Mouse (Mus musculus): ENCODE measurements around the gene Pth1r. TPM values are rescaled to one million over a fixed set of nuclear protein-coding genes. Genes with fewer than 3 reads are reported as not detected.
A peak's percentile ranks its signal among the peaks of the same experiment; 100 is the strongest.

The Pth1r gene
- total RNA-seq, 2 experiments from 2014 or later: 0.92 TPM; not detected in 1

DNA sequence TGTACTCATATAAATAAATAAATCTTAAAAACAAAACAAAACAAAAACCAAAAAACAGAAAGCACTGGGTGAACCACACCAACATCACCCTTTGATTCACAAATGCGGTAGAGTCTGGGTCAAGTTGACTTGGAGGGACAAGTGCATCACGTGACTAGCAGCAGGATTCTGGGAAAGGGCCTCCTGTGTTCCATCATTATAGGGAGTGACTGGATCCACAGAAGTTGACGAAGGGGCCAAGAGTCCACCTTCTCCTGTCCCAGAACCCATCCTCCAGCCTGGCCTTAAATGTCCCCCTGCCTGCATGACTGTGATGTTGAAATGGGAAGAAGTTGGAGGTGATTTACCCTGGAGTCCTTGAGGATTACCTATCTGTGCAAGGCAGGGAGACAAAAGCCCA, 28.1 kb downstream of the Pth1r start:
- no peak for ATAC-seq (replicated peaks; ENCODE audit: poor library complexity)

DNA sequence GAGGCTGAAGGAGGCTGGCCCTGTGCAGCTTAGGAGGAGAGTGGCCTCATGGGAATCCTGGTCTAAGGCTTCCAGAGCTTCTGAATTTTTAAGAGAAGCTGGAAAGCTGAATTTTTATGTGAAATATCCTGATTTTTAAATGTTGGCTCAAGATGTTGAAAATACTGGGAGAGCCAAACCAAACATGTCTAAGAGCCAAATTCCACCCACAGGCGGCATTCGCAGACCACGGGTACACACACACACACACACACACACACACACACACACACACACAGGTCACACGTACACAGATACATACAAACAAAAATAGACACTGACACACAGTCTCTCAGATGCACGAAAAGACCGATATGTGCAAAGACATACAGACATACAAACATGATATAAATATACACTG, 28.9 kb downstream of the Pth1r start:
- no peak for ATAC-seq (replicated peaks; ENCODE audit: poor library complexity)

DNA sequence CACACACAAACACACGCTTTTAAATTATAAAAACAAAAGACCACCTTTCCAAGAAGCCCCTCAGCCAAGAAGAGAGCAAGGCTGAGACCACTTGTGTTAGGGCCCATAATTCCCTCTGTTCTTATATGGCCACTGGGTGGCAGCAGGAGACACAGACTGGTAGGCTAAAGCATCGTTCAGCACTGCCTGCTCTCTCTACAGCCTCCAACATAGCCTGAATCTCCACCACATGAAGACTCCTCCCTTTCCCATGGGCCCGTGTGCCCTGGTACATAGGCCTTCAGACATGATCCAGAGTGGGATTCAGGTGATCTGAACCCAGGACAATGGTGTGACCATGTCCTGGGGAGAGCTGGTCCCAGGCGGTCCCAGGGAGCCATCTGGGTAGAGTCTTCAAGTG, 30.2 kb downstream of the Pth1r start:
- ATAC-seq (replicated peaks; ENCODE audit: poor library complexity): peak; percentile 94

DNA sequence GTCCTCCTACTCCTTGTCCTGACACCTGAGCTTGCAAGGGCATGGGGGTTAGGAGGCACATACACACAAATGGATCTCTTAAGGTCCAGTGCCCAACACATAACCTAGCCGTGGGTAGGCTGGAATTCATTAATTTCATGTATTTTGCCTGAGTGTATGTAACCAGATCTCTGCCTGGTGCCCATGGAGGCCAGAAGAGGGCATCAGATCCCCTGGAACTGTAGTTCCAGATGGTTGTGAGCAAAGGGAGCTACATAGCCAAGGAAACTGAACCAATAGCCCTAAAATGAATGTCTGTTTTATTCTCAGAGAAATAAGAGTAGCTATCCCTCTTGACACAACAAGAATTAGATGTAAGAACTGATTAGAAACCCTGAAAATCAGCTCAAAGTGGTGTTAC, 31.5 kb downstream of the Pth1r start:
- ATAC-seq (replicated peaks; ENCODE audit: poor library complexity): no peak

DNA sequence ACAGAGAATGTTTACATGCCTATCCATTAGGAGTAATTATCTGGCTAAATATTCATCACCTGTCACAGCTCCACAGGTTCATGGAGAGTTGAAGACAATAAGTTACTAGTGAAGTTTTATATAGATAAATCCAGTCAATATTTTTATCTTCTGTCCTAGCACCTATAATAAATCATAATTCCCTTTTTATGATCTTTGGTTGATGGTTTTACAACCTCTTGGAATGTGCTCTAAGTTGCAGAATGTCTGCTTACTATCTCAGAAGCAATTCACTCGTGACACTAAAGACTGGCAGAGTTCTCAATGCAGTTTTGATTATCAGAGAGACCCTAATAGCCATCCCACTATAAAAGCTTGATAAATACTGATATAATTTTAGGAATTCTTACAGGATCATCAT, 33.6 kb downstream of the Pth1r start:
- no peak for ATAC-seq (replicated peaks; ENCODE audit: poor library complexity)

DNA sequence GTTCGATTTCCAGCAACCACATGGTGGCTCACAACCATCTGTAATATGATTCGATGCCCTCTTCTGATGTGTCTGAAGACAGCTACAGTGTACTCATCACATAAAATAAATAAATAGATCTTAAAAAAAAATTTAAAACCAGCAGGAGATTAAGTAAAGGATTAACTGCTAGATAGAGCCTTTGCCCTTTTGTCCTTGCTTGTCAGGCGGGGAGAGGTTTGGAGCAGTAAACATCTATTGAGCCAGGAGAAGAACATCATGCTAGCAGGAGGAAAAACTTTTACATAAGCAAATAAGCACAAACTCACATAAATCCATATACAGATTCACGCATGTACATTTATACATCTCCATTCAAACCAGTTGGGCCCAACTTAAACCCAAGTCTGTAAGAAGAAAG, 34.4 kb downstream of the Pth1r start:
- ATAC-seq (replicated peaks; ENCODE audit: poor library complexity): no peak

DNA sequence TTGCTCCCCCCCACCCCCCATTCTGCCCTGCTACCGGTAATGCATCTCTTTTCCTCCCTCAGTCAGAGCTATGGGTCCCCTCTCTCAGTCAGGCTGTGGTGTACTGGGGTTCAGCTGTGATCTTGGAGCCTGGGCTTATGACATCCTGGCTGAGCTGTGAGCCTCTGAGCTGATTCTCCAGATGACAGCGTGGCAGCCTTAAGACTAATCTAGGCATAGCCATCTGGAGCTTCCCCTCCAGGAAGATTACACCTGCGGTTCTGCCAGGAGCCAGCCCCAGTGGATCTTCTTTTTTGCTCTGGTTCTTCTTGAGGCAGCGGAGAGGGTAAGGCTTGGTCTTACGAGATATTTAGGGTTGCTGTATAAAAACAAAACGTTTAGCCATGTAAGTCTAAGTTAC, 34.9 kb downstream of the Pth1r start:
- ATAC-seq (replicated peaks; ENCODE audit: poor library complexity): no peak

DNA sequence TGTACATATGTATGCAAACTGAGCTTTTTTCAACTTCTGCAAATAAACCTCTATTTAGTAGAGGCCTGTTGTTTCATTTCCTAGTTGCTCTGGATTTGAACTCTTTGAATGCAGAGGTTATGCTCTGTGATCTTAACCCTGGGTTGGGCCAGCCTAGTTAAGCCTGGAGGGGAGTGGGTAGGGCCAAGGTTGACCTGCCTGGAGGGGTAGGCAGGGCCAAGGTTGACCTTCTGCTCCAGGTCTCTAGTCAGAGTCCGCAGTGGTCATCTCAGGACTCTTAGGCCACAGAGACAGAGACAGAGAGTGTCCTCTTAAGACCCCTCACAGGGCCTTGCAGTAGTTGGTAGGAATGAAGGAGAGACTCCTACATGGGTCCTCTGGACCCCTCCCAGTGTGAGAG, 35.4 kb downstream of the Pth1r start:
- no peak for ATAC-seq (replicated peaks; ENCODE audit: poor library complexity)

DNA sequence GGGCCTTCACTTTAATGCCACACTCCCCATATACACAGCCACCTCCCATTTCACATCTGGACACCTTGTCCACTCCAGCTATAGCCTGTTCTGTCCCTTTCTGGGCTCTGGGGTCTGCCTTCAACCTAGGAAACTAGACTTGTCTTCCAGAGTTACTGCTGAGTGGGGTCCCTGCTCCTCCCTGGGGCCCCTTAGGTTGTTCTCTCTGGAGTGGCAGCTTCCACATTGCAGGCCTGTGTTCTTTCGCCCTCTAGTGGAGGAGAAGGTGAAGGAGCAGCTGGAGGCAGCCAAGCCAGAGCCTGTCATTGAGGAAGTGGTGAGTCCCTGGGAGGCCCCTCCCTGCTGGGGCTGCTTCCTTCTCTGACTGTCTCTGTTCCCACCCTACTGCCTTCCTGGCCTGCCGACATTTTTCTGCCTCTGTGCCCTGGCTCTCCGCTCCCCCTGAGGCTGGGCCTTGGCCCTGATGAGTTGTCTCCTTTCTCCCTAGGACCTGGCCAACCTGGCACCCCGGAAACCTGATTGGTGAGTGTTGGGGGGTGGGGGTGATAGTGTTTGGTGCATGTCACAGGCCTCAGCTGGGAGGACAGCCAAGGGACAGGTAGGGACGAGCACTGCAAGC, 37.2 kb downstream of the Pth1r start:
- peak; percentile 93 for ATAC-seq (replicated peaks; ENCODE audit: poor library complexity)

DNA sequence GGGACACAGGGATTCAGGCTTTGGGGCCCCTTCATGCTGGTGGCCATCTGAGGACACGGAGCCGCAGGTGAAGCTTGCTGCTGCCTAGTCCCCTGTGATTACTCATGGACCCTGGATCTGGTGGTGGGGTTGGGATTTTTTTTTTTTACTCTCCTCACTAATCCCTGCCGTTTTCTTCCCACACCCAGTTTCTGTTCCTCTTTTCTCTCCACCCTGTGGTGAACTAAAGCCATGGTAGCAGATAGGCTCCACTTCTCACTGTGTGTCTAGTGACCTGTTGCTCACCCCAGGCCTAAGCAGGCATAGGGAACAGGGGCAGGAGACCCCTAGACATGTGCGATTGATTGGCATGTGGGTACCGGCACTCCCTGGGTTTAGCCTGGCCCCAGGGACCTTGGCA, 40.2 kb downstream of the Pth1r start:
- peak; percentile 70 for ATAC-seq (replicated peaks; ENCODE audit: poor library complexity)

DNA sequence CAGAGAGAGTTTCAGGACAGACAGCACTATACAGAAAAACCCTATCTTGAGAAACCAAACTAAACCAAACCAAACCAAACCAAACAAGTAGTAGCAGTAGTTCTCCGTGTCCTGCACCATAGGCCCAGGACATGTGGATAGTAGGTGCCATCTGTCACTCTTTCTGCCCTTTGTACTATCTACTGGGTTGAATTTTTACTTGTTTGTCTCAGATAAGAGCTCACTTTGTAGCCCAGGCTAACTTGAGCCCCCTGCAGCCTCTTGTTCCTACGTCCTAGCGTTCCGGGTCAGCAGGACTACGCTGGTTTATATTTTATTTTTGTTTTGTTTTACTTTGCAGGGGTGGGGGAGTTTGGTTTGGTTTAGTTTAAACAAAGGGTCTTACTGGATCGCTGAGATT, 43.0 kb downstream of the Pth1r start:
- no peak for ATAC-seq (replicated peaks; ENCODE audit: poor library complexity)

DNA sequence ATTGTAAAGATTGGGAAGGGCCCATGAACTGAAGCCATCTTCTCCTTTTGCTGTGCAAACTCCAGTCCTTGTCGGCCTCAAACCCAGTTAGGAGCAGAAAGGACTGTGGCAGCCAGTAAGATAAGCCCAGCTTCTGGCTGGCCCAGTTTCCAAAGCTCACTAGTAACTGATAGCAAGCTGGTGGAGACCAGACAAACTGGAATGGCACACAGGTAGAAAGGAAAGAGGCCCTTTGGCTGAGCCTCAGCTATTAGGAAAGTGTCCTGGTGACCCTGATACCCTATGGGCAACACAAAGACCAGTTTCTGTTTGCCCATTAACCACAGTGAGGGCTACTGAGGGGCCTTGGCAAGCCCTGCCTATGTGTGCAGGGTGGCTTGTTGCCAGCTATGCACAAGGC, 44.1 kb downstream of the Pth1r start:
- ATAC-seq (replicated peaks; ENCODE audit: poor library complexity): no peak

DNA sequence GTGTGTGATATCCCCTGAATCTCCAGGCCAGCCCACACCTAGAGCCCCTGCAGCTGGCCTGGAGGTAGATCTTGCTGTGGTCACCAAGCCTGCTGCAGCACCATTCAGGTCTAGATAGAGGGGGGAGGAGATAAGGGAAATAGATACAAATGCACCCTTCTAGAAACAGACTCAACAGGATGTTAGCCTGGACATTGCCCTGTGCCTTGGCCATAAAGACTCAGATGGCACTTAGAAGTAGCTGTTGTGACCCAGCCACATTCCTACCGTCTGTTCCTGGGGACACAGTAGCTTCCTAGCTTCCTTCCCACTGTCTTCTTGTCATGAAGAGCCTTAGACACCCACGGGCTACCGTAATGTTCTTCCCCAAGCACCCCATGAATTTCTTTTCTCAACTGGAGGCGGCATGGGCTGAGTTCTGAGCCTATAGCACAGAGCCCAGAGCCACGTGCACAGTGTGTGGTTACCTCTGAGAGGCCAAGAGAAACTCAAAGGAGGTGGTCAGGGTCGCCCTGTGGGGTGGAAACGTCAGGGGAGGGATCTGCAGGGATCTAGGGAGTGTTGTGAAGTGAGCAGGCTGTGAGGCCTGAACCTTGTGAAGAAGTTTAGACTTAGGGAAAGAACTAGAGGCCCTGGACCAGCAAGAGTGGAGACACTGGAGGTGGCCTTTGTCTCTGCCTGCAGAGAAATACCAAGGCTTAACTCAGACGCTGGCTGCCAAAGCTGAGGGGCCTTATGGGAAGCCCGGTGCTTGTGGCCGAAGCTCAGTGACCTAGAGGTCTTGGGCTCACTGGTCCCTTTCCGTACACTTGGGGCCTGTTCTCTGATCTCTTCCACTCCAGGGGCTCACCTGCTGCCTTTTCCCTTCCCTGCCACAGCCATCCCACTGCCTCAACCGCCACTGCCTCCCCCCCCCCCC, 45.6 kb downstream of the Pth1r start:
- ATAC-seq (replicated peaks; ENCODE audit: poor library complexity): no peak

DNA sequence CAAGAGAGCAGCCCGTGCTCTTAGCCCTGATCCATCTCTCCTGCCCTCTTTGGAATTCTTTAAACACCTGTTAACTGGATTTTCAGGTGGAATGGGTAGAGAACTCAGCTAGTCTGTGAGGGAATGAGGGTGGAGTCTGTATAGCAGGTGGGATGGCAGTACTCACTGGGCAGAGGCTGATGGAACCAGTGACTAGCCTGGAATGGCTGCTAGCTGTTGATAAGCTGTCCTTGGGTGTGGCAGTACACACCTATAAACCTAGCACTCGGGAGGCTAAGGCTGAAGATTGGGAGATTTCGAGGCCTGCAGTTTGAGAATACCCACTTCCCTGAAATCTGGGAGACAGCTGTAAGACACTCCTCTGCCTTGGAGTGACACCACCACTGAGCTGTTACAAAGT, 47.4 kb downstream of the Pth1r start:
- peak; percentile 27; the same call in 1 of the 2 replicates for ATAC-seq (replicated peaks; ENCODE audit: poor library complexity)

DNA sequence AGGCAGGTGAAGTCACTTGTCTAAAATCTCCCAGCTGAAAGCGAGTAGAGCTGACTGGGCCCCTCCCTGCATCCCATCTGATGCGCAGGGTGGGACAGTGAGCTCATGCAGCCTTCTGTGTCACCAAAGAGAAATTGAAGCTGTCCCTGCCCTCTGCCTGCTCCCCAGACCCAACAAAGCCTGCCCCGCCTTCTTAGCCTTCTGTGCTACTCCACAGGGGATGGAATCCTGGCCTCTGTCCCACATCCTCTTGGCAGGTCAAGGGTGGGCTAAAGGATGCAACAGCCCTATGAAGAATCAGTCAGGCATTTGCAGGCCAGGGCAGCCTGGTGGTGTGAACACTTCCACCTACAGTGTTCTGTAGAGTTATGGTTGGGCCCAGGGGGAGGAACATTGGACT, 49.5 kb downstream of the Pth1r start:
- ATAC-seq (replicated peaks; ENCODE audit: poor library complexity): no peak

DNA sequence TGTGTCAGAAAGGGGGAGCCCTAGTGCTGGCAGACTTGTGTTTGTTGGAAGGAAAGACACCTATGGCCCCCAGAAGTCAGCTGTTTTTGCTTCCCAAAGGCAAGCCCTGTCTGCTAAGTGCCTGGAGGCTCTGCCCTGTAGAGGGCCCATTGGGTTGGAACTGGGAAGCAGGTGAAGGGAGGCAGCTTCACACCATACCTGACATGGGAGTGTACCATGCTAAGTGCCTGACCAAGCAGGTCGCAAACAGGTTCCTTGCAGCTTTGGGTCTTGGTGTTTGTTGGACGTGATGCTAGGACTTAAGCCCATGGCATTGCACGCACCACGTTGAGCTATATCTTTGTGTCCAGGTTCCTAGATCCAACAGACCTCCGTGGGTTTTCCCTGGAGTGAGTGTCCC, 50.5 kb downstream of the Pth1r start:
- no peak for ATAC-seq (replicated peaks; ENCODE audit: poor library complexity)

DNA sequence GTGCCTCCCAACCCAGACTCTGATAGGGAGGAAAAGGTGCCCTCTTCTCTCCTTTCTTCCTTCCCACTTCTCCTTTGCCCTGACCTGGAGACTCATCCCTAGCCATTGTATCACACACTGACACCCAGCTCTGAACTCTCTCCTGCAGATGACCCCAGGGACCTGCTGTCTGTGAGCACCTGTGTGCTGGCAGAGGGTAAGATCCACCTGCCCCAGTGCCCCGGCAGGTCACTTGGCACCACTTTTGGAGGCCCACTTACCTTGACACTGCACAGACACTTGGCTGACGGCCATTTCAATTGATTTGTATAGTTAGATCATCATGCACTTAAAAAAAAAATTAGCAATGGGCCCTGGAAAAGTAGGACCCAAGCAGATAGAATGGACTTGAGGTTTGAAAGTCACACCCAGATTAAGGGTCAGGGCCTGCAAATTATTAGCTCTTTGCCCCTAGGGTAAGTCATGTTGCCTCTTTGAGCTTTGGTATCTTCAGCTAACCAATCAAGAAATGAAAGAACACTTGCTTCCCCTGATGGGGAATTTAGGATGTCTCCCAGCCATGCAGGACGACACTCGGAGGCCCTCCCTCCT, 51.7 kb downstream of the Pth1r start:
- ATAC-seq (replicated peaks; ENCODE audit: poor library complexity): no peak

DNA sequence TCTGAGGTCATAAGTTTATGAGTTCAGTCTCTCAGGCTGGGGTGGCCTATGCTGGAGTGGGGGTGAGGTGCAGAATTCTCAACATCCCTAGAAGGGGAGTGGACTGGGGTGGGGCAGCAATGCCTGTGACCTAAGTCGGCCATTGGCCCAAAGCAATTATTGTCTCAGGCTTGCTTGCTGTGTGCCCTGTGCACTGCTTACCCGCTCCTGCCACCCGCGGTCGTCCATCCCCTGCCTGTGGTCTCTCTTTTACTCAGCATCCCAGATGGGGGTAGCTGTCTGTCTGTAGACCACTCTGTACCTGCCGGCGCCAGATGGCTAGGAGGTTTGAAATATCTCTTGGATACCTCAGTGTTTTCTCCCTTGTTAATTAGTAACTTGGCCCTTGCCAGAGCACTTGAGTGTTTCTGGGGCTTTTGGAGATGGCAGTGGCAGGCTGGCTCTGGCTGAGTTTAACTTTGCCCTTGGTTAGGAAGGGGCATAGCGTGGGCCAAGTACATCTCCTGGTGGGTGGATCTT, 57.6 kb downstream of the Pth1r start:
- no peak for ATAC-seq (replicated peaks; ENCODE audit: poor library complexity)

DNA sequence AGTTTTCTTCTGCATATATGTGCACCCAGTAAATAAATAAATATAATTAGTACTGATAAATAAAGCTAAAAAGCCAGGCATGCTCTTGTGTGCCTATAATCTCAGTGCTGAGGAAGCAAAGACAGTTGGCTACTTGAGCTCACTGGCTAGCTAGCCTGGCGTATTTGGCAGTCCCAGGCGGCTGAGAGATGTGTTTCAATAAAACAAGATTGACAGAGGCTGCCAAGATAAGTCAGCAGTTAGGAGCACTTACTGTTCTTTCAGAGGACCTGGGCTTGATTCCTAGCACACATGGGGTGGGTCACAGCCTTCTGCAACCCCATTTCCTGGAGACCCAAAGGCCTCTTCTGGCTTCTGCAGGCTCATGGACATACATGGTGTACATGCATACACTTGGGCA, 59.1 kb downstream of the Pth1r start:
- no peak for ATAC-seq (replicated peaks; ENCODE audit: poor library complexity)

DNA sequence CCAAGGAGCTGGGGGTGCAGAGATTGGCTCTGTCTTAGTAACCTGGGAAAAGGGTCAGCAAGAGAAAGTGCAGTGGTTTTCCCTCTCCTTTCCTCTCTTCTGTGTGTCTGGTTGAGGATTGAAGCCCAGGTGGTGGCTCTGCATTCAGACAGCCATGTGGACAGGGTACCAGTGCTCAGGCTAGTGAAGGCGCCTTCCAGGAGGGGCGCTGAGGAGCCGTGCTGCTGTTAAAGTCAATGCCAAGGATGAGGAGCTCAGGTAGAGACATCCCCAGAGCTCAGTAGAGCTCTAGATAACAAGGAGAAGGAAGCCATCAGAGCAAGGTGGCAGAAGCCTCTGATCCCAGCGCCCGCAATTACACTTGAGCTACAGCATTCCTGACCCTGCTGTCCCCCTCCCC, 59.9 kb downstream of the Pth1r start:
- no peak for ATAC-seq (replicated peaks; ENCODE audit: poor library complexity)

DNA sequence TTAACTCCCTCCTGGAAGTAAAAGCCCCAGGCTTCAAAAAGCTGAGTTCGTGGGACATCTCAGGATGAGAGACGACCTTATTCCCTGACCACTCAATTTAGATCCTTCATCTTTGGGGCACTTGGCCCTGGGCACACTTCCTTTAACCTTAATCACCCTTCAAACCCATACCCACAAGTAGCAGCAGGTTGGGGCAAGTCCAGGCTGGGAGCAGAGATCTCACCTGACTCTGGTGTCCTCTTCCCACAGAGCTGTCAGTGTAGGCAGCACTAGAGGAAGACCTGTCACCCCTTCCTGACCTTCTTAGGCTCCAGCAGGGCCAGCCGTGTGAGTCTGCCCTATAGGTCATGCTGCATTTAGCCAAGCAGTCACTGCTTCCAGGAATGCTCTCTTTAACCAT, 60.5 kb downstream of the Pth1r start:
- ATAC-seq (replicated peaks; ENCODE audit: poor library complexity): no peak

DNA sequence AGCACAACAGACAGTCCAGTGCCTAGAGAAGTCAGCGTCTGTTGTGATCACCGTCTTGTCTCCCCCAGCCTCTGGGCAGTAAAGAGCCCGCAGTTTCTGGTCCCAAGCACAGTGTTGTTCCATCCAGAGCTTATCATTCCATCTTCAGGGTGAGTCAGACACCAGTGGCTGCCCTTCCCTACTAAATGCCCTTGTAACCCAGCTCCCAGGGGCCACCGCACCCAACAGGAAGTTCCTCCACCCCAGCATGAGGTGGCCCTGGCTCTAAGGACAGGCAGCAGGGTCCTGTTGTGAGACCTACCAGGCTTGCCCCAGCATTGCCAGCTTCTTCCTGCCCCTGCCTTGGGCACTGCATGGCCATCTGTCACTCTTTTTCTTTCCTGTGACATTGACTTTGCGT, 61.4 kb downstream of the Pth1r start:
- ATAC-seq (replicated peaks; ENCODE audit: poor library complexity): peak; percentile 69
